Mouse (Mus musculus) limb, embryonic 10.5 days (tissue): ENCODE data around the gene Kcnq1. TPM values are rescaled to one million over a fixed set of nuclear protein-coding genes. Genes with fewer than 3 reads are reported as not detected.
A peak's percentile ranks its signal among the peaks of the same experiment; 100 is the strongest.

ENCODE experiments used
- DNase-seq: peaks from one replicate; pipeline ENCODE4 v3.0.0-alpha.2; 2017; ENCODE audit warnings: low spot score
- H3K27ac ChIP-seq: fragments of 300-500 bp; sonication (generic); 2 replicates; pipeline ENCODE4 v1.5.1; 2016; ENCODE audit warnings: mild to moderate bottlenecking
- H3K27me3 ChIP-seq: fragments of 300-500 bp; sonication (generic); 2 replicates; pipeline ENCODE4 v1.6.1; 2016; ENCODE audit warnings: low read depth, mild to moderate bottlenecking; ENCODE audit not compliant: poor library complexity, severe bottlenecking
- H3K36me3 ChIP-seq: fragments of 300-500 bp; sonication (generic); 2 replicates; pipeline ENCODE4 v1.6.1; 2016; ENCODE audit warnings: mild to moderate bottlenecking, moderate library complexity
- H3K4me1 ChIP-seq: fragments of 300-500 bp; sonication (generic); 2 replicates; pipeline ENCODE4 v1.6.1; 2016
- H3K4me3 ChIP-seq: fragments of 300-500 bp; sonication (generic); 2 replicates; pipeline ENCODE4 v1.5.1; 2016; ENCODE audit warnings: mild to moderate bottlenecking, moderate library complexity
- H3K9me3 ChIP-seq: fragments of 300-500 bp; sonication (generic); replicated peaks from 2 replicates; pipeline ENCODE4 v1.6.1; 2016; ENCODE audit warnings: mild to moderate bottlenecking
- WGBS: fragments of 180-500 bp; shearing (Covaris S2); methylation state at CpG from one replicate; pipeline ENCODE4 v1.1.7; 2016; 5-methylcytosine and 5-hydroxymethylcytosine counted together
- polyA plus RNA-seq: library from polyadenylated mRNA; unstranded; fragments of >200 nt; fragmentation: Nextera tagmentation; extraction: Ambion mirVana; gene quantifications from 2 replicates; pipeline ENCODE4 v1.2.1, GENCODE M21; 2016

The Kcnq1 gene
- polyA plus RNA-seq, 1 experiment from 2014 or later = 0.94 TPM

DNA sequence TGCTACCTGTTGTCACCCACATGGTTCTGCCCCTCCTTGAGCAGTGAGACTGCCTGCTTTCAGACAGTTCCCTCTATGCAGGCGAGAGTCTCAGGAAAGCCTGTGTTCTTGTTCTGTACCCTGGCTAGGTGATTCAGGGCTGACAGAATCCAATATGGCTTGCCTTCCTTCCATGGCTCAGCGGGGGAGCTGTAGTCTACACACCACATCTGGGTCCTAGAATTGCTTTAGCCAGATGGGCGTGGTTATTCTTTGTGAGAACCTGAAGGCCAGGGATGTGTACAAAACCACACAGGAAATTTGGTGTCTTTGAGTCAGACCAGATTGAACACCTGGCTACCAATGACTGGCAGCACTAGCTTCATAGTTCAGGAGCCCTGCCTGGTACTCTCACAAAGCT, 13.7 kb downstream of the Kcnq1 start:
- DNase-seq = no peak
- no peaks in the 10 kb centered on the region for H3K27me3 ChIP-seq
- H3K27ac ChIP-seq = peak overlapping the region; percentile 69
- peaks cover 52% of the 10 kb centered on the region for H3K4me1 ChIP-seq
- WGBS = 83% methylated on average over 3 of the region's 3 CpGs
- H3K4me3 ChIP-seq = no peak overlapping the region
- H3K9me3 ChIP-seq = no peaks in the 10 kb centered on the region
- no peaks in the 10 kb centered on the region for H3K36me3 ChIP-seq

DNA sequence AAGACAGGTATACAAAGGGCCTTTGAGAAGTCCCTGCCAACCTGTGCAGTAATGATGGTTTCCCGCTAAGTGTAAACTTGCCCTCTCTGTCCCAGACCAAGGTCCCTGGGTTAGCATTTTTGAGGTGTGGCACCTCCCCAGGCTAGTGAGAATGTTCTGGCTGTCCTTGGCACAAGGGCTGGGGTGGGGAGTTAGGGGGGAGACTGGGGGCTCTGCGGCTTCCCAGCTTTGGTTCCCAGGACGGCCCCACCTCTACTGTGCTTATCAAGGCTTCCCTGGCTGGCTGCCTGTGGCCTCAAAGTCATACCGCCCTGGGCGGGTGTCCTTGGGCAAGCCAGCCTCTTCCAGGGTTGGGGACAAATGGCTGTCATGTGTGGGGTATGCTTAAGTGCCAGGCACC, 16.0 kb downstream of the Kcnq1 start:
- H3K27me3 ChIP-seq = no peaks in the 10 kb centered on the region
- H3K36me3 ChIP-seq = no peaks in the 10 kb centered on the region
- no peak for DNase-seq
- peak overlapping the region; percentile 77 for H3K27ac ChIP-seq
- no peaks in the 10 kb centered on the region for H3K9me3 ChIP-seq
- WGBS = 82% methylated on average over 5 of the region's 5 CpGs
- no peak overlapping the region for H3K4me3 ChIP-seq
- peaks cover 64% of the 10 kb centered on the region for H3K4me1 ChIP-seq

DNA sequence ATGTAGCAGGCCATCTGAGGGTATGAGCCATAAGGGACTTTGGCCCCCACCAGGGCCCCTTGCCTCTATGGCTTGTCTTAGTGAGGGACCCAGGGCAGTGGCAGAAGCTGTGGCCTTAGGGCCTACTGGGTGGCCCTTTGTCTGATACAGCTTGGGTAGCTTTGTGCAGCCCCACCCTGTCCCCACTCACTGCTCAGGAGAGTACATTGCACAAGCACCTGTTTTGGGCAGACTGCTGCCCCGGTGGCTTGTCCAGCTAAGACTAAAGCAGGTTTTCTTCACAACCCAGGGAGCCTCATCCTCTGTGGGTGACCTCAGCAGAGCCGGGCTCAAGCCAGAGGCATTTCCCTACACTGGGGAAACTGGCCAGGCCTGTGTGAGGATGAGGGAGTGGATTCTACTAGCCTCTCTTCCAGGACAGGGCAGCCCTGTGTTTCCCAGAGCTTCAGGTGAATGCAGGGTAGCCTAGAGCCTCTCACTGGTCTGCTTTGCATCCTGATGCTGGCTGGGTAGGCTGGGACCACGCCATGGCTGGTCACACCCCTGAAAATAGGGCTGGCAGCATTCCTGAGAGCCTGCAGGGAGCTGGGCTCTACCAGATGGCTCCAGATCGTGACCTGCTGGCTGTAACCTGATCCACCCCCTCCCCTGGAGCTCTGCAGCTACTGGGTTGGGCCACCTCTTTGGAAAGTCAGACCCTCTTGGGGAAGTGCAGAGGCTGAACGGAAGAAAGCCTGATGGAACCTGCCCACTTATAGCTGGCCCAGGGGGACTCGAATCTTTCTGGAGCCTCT, 17.9 kb downstream of the Kcnq1 start:
- 10% methylated on average over 6 of the region's 6 CpGs for WGBS
- Histone ChIP-seq H3K4me1 (peaks cover 55% of the 10 kb centered on the region), H3K27ac (peak overlapping the region; percentile 95), H3K9me3 (no peaks in the 10 kb centered on the region), H3K27me3 (no peaks in the 10 kb centered on the region), H3K4me3 (peak overlapping the region; percentile 27), H3K36me3 (no peaks in the 10 kb centered on the region)
- DNase-seq = peak; percentile 86

DNA sequence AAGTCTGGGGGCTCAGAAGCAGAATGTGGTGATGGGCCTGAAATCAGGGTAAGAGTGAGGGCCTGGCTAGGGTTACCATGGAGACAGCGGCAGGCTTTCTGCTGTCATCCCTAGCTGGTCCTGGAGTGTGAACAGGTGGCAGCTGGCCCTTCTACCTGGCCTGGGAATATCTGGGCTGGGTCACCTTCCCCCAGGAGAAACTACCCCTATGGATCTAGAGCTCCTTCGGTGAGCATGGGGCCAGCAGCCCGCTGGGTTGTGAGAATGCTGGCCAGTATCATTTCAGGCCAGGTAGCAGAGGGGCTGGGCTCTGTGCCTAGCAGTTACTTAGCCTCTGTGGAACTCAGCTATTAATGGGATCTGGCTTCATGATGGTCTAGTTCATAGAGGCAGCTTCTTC, 18.7 kb downstream of the Kcnq1 start:
- Histone ChIP-seq H3K9me3 (no peaks in the 10 kb centered on the region), H3K4me1 (peaks cover 47% of the 10 kb centered on the region), H3K36me3 (no peaks in the 10 kb centered on the region), H3K27ac (peak overlapping the region; percentile 95), H3K4me3 (peak overlapping the region; percentile 27), H3K27me3 (no peaks in the 10 kb centered on the region)
- 66% methylated on average over 3 of the region's 3 CpGs for WGBS
- no peak for DNase-seq

DNA sequence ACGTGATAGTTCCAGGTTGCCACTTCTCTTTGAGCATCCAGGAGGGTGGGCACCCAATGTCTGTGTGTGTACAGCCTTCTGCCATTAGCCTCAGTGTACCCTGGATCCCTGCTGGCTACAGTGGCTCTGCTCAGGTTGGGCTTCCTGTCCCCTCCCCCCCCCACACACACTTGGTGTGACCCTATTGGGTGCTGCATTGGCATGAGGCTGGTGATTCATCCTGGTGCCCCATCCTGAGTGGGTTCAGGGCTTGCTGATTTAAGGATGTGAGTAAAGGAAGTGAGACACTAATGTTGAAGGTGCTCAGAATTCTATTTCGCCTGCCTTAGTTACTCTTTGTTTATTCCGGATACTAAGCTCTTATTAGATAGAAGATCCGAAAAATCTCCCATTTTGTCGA, 26.7 kb downstream of the Kcnq1 start:
- Histone ChIP-seq H3K9me3 (no peaks in the 10 kb centered on the region), H3K27ac (no peak overlapping the region), H3K36me3 (no peaks in the 10 kb centered on the region), H3K4me3 (no peak overlapping the region), H3K27me3 (no peaks in the 10 kb centered on the region), H3K4me1 (peaks cover 9% of the 10 kb centered on the region; the same call in 1 of the 2 replicates)
- 81% methylated on average over 5 of the region's 5 CpGs for whole genome bisulfite sequencing
- no peak for DNase-seq

DNA sequence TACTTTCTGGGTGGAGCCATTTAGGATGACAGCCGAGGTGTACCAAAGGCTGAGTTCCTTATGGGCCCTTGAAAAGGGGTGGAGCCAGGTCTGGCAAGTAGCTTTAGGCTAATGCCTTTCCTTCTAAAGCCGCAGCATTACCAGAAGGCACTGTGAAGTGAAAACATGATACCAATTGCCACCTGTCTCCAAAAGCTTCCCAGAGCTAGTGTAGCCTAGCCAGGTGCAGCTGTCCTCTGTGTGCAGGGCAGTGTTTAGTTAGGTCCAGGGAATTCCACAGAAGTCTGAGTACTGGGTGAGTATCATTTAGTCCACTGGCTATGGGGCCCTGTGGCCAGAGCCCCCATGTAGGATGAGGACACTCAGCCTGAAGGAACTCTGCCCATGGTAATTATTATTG, 30.0 kb downstream of the Kcnq1 start:
- Histone ChIP-seq H3K9me3 (no peaks in the 10 kb centered on the region), H3K27ac (no peak overlapping the region), H3K4me3 (no peak overlapping the region), H3K36me3 (no peaks in the 10 kb centered on the region), H3K27me3 (no peaks in the 10 kb centered on the region), H3K4me1 (peaks cover 9% of the 10 kb centered on the region; the same call in 1 of the 2 replicates)
- DNase-seq = no peak
- 61% methylated on average over 2 of the region's 2 CpGs for WGBS

DNA sequence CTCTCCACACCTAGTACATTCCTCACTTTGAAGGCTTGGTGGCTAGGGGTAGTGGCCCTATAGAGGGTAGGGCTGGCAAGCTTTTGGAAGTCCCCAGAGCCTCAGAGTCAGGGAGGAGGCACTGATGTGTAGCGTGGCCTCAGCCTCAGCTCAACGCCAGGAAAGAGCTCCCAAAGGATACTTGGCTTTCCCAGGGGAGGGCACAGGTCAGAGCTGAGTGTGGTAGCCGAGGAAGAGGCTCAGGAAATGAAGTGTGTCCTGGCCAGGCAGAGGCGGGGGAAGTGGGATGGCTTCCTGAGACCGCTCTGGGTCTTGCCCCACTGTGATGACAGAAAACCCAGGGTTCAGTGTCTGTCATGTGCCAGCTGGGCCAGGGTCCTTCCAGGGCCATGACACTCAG, 30.4 kb downstream of the Kcnq1 start:
- Histone ChIP-seq H3K4me1 (peaks cover 9% of the 10 kb centered on the region; the same call in 1 of the 2 replicates), H3K4me3 (no peak overlapping the region), H3K36me3 (no peaks in the 10 kb centered on the region), H3K27ac (0 out of 2 replicates have a peak overlapping the region, but pooled peaks have one; percentile 28), H3K27me3 (no peaks in the 10 kb centered on the region), H3K9me3 (no peaks in the 10 kb centered on the region)
- no peak for DNase-seq
- 67% methylated on average over 5 of the region's 5 CpGs for WGBS

DNA sequence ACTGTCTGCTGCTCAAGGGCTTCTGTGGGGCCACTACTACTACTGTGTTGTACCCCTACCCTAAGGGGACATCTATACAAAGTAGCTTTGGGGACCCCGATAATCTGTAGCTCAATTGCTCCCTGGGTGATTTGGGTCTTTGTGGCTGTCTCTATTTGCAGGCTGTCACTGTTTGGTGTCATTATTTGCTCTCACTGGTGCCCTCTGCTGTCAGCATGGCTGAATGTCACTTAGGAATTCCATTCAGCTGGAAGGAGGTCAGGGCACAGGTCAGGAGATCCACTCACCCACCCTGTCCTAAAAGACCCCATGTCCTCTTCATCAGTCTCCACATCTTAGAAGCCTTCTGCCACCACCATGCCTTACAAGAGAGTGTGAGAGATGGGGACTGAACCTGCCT, 32.6 kb downstream of the Kcnq1 start:
- Histone ChIP-seq H3K4me3 (no peak overlapping the region), H3K27me3 (no peaks in the 10 kb centered on the region), H3K9me3 (no peaks in the 10 kb centered on the region), H3K36me3 (no peaks in the 10 kb centered on the region), H3K4me1 (peaks cover 9% of the 10 kb centered on the region; the same call in 1 of the 2 replicates), H3K27ac (no peak overlapping the region)
- 56% methylated on average over 1 of the region's 1 CpGs for WGBS
- DNase-seq = peak; percentile 73

DNA sequence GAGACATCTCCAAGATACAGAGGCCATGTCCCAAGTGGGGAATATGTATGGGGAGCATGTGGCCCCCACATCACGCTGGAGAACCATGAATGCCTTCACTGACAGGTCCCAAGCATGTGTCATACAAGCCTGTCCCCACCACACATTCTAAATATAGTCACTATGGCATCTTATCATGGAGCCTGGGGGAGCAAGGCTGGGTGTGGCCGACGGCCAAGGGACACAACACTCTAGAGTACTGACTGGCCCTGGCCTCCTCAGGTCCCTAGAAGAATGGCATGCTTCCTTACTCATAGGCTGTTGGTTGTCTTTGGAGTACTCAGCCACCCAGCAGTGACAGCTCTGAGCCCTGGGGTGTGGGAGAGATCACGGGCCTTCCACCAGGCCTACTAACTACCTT, 33.8 kb downstream of the Kcnq1 start:
- Histone ChIP-seq H3K27me3 (no peaks in the 10 kb centered on the region), H3K27ac (no peak overlapping the region), H3K36me3 (no peaks in the 10 kb centered on the region), H3K9me3 (no peaks in the 10 kb centered on the region), H3K4me1 (peaks cover 9% of the 10 kb centered on the region; the same call in 1 of the 2 replicates), H3K4me3 (no peak overlapping the region)
- no peak for DNase-seq
- WGBS = 86% methylated on average over 4 of the region's 4 CpGs

DNA sequence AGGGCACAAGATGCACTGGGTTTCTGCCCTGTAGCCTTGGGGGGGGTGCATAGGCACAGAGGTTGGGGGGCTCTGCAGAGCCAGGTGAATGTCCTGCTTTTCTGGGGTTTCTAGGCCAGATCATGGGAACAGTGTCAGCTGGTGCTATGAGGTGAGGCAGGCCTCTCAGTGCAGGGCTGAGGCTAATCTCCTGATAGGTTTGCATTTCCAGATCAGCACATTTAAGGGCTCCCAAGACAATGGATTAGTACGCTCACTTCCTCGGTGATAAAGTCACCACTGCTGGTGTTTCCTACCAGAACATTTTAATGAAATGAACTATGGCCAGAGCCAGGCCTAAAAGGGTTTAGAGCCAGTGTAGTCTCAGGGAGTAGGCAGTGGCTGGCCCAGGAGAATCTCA, 36.5 kb downstream of the Kcnq1 start:
- H3K27me3 ChIP-seq = no peaks in the 10 kb centered on the region
- H3K36me3 ChIP-seq = no peaks in the 10 kb centered on the region
- 88% methylated on average over 2 of the region's 2 CpGs for WGBS
- DNase-seq = no peak
- H3K4me1 ChIP-seq = no peaks in the 10 kb centered on the region
- H3K9me3 ChIP-seq = no peaks in the 10 kb centered on the region
- H3K27ac ChIP-seq = no peak overlapping the region
- H3K4me3 ChIP-seq = no peak overlapping the region

DNA sequence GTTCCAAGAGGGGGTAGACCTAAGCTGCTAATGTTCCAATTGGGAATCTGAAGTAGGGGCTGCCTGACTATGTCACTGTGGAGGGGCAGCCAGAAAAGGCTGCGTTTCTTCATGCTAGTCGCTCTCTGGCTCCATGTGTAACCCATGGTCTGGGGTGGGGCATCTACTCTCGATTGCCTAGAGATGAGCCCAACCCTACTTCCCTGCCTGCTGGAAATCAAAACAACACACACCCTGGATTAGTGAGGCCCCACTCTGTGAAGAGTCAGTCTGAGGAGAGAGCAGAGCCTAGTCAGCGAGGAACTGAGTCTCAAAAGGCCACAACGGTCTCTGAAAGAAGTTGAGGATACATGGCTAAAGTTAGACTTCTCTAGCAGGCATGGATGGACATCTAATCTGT, 40.9 kb downstream of the Kcnq1 start:
- no peak for DNase-seq
- H3K4me1 ChIP-seq = no peaks in the 10 kb centered on the region
- no peaks in the 10 kb centered on the region for H3K36me3 ChIP-seq
- no peaks in the 10 kb centered on the region; the same call in 1 of the 2 replicates for H3K27me3 ChIP-seq
- no peak overlapping the region for H3K27ac ChIP-seq
- 84% methylated on average over 5 of the region's 5 CpGs for WGBS
- H3K9me3 ChIP-seq = no peaks in the 10 kb centered on the region
- no peak overlapping the region for H3K4me3 ChIP-seq

DNA sequence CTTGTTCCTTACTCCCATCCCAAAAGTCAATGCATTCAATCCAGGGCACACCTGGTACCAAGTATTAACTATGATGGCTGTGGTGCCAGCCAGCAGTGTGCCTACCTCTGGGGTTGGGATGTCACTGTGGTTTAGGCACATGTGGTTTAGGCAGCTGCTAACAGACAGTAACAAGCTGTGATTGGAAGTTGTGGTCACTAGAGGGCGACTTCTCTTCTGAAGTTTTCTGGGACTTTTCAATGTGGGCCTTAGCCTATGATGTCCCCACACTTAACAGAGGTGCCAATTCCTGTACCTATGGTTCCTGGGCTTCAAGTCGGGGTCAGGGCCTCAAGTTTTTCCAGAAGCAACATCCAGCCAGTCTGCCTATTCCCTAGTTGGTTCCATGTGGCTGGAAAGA, 45.0 kb downstream of the Kcnq1 start:
- DNase-seq = peak; percentile 51
- Histone ChIP-seq H3K36me3 (no peaks in the 10 kb centered on the region), H3K9me3 (no peaks in the 10 kb centered on the region), H3K27ac (no peak overlapping the region), H3K4me1 (peaks cover 17% of the 10 kb centered on the region), H3K27me3 (peaks cover under 1% of the 10 kb centered on the region), H3K4me3 (no peak overlapping the region)
- WGBS = 19% methylated on average over 2 of the region's 2 CpGs

DNA sequence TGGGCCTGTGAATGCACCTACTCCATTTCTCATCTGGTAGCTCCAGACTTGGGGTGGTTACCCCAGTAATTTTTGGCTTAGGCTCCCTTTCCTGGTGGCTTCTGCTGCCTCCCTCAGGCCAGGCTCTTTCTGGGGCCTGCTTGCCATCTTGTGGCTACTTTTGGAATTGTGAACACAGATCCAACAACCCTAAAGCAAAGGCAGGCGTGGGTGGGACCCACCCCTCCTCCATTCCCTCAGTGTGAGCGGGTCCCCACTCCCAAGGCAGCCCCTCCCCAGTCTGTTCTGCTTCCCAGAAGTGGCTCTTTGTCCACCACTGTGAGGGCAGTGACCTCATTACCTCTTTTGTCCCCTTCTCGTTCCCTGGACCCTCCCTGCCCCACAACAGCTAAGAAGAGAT, 46.2 kb downstream of the Kcnq1 start:
- Histone ChIP-seq H3K27ac (peak overlapping the region; percentile 36; the same call in 1 of the 2 replicates), H3K27me3 (peaks cover 4% of the 10 kb centered on the region)
- 25% methylated on average over 3 of the region's 3 CpGs for whole genome bisulfite sequencing

More for the DNA sequence above, 46.2 kb downstream of the Kcnq1 start:
- Histone ChIP-seq H3K4me3 (no peak overlapping the region), H3K4me1 (peaks cover 24% of the 10 kb centered on the region), H3K9me3 (no peaks in the 10 kb centered on the region), H3K36me3 (no peaks in the 10 kb centered on the region)
- DNase-seq = peak; percentile 58
